Mouse (Mus musculus) cerebellum, adult 18-20 months (tissue): ENCODE measurements around the gene Caskin2.
A peak's percentile ranks its signal among the peaks of the same experiment; 100 is the strongest.

Experiments used
- DNase-seq, 2 experiments: peaks; one replicate each; pipeline ENCODE4 v3.0.0; 2021

Gene Caskin2

DNA sequence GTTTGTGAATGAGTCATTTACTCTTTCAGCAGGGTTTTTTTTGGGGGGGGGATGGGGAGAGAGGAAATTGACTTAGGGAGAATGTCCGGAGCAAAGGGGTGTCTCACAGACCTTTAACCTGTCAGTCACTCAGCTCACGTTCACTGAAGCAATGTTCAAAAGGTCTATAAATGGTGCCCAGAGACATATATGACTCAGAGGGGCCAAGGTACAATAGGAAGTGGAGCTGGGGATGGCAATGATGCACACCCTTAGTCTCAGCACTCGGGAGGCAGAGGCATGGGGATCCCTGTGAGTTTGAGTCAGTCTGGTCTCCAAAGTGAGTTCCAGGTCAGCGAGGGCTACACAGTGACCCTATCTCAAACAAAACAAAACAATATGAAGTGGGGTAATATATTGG lies 60.0 kb downstream of the Caskin2 start:
- no peak for DNase-seq

DNA sequence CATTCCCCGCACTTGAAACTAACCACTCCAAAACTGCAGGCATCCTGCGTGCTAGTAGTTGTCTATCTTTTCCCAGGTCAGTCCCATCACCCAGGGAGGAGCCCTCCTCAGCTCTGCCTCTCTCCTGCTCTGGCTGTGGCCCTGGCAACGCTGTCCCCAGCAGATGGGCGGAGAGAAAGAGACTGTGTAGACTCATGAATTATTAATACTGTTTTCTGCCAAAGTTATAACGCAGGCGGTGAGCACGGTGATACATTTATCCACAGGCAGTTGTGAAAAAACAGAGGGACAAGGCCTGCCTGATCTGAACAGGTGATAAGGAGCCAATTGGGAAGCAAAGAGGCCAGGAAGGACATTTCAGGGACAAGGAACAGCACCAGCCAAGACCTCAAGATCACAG lies 60.8 kb downstream of the Caskin2 start:
- DNase-seq: no peak

- DNase-seq: no peak
These were observed 61.7 kb downstream of the Caskin2 start for GRCm38 (mm10) chr11:115751725-115752124.

- DNase-seq: peak; percentile 17 to 43
These were observed 63.6 kb downstream of the Caskin2 start for GRCm38 (mm10) chr11:115749834-115750233.
